Mouse (Mus musculus): ENCODE measurements around the gene Cyb5b.

DNA sequence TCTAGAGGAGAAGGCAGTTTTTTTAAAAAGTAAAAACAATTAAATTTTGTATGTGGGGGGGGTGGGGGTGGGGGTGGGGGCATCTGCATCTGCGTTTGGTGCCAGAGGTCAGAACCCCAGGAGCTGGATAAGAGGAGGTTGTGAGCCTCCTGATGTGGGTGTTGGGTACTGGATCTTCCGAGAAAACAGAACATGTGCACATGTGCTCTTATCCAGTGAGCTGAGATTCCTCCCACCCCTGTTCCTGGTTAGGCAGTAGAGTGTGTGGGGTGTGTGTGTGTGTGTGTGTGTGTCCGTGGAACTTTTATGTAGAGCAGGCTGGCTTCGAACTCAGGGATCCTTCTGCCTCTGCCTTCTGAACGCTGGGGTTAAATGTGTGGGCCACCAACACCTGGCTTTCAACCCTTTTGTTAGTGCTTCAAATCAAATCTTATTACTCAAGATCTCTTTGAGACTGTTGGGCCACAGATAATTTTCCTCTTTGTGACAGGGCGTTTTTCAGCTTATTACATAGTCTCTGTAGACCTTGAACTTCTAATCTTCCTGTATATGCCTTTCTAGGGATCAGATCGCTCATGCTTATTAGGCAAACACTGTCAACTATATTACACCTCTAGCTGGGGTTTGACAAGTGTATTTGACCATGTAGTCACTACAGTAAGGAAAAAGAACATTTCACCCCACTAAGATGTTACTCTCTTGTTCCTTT, 926 bp downstream of the Cyb5b start:
- no peak for TF ChIP-seq CTCF (IDR thresholded peaks at IDR 0.05; ENCODE audit: extremely low read depth, insufficient read depth, low read length)
- no peak for TF ChIP-seq POLR2A (IDR thresholded peaks at IDR 0.05; ENCODE audit: extremely low read depth, insufficient read depth, low read length)
